Mouse (Mus musculus) frontal cortex, adult (tissue): ENCODE data around the gene Syt3.
A peak's percentile ranks its signal among the peaks of the same experiment; 100 is the strongest.

ENCODE experiments used
- ATAC-seq: cut with Nextera tagmentation; 2 replicates; pipeline ENCODE4 v1.9.2; 2017; ENCODE audit warnings: mild to moderate bottlenecking, moderate library complexity, mixed read lengths; ENCODE audit not compliant: low TSS enrichment

Syt3 gene

GRCm38 (mm10) chr7:44443268-44444173 is 59.6 kb downstream of the Syt3 start:
- ATAC-seq, result 0 out of 2 replicates have a peak, but pooled peaks have one; percentile 21

DNA sequence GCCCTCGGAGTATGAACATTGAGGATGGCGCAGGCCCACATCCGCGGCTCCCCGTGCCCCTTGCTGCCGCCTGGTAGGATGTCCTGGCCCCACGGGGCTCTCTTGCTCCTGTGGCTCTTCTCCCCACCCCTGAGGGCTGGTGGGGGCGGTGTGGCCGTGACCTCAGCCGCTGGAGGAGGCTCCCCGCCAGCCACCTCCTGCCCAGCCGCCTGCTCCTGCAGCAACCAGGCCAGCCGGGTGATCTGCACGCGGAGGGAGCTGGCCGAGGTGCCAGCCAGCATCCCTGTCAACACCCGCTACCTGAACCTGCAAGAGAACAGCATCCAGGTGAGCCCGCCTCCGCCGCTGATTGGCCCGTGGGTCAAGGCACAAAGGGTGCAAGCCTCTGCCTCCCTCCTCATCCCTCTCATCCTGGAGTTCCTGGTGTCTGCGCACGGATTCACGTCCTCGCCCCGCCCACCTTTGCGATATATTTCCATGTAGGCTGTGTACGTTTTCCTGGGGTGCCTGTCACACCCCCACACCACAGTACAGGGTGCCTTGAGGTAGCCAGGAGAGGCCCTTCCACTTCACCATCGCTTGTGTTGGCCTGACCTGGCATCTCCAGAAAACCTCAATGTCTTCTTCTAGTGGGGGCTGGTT is 61.1 kb downstream of the Syt3 start:
- no peak for ATAC-seq

DNA sequence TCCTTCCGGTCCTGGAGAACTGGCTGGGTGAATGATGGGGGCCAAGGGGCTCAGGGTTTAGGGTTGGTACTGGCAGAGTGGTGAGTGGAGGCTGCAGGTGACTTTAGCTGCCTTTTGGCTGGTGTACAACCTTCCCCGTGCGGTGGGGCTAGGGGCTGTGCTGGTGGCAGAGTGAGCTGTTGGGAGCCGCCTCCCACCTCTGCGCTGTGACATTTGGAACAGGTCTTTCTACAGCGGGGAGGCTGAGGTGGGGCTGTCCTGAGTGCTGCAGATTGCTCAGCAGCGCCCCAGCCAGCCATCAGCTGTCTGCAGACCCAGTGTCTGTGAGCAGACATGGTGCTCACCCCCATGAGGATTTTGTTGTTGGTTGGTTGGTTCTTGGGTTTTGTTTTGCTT is 61.6 kb downstream of the Syt3 start:
- ATAC-seq, result no peak

DNA sequence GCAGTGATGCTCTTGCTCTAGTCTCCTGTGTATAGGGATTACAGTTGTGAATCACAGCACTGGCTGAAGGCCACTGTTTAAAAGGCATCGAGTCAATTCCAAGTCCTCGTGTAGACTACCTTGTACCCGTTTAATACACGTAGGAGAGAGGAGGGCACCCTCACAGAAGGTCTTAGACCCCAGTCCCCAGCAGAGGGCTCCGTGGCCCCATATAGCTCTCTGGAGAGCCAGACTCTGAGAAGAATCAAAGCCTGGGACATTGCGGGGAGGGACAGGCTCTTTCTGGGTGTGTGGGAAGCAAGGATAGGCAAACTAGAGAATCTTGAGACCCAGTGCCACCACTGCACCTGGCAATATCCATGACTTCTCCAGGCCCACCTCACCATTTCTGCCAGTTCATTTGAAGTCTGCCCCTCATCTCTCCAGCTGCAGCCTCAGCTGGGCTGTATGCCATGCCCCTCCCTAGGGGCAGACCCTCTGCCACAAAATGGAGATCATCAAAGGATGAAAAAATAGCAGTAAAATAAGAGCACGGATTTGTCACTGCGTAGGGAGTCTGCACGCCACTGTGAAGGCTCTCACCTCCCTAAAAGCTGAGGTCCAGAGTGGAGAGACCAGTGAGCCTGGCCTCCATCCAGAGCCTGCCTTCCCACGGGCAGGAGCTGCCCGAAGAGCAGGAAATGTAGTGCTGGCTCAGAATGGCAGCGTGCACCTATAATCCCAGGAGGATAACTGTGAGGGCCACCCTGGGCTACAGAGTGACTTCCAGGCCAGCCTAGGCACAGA is 62.4 kb downstream of the Syt3 start:
- ATAC-seq, result 0 out of 2 replicates have a peak, but pooled peaks have one; percentile 5
